Mouse (Mus musculus) B cell, adult (primary cell): Measurements from ENCODE around the gene Slc6a3. TPM values are rescaled to one million over a fixed set of nuclear protein-coding genes. Genes with fewer than 3 reads are reported as not detected.

Experiments
- total RNA-seq: library from RNA; stranded (reverse); gene quantifications from 4 replicates; pipeline ENCODE4 v1.2.4, GENCODE M21; 2023; ENCODE audit not compliant: inconsistent age

The Slc6a3 gene
- not detected in 4 replicates for total RNA-seq

GRCm38 (mm10) chr13:73536403-73536821, at the start of gene Slc6a3:
TSS of gene Slc6a3 (plus strand) at chr13:73536747.

GRCm38 (mm10) chr13:73603522-73604155, 67.1 kb downstream of the Slc6a3 start, which contains the start of gene Clptm1l:
TSS of gene Clptm1l (plus strand) at chr13:73604006.

GRCm38 (mm10) chr13:73626745-73627549, 90.4 kb downstream of the Slc6a3 start, which contains the start of gene Tert:
TSS of gene Tert (plus strand) at chr13:73626911.

Other genes with a start within 250 kb of the Slc6a3 start
- gene Mrpl36, start 208.2 kb upstream of the Slc6a3 start, total RNA-seq, result 27.0 to 34.7 TPM (median 27.9 TPM) in 4 replicates
- gene Ndufs6, start 208.2 kb upstream of the Slc6a3 start, total RNA-seq, result 55.8 to 61.8 TPM (median 58.6 TPM) in 4 replicates
- gene Lpcat1, start 69.5 kb upstream of the Slc6a3 start, total RNA-seq, result 108 to 130 TPM (median 124 TPM) in 4 replicates
- 125 to 154 TPM (median 129 TPM) in 4 replicates for gene Clptm1l, start 67.3 kb downstream of the Slc6a3 start, total RNA-seq
- 4.5 to 6.8 TPM (median 5.1 TPM) in 4 replicates for gene Tert, start 90.2 kb downstream of the Slc6a3 start, total RNA-seq
- gene Slc6a18, start 141.3 kb downstream of the Slc6a3 start, total RNA-seq, result not detected in 4 replicates
- not detected in 4 replicates for gene Slc6a19, start 168.1 kb downstream of the Slc6a3 start, total RNA-seq
- gene Slc12a7, start 196.3 kb downstream of the Slc6a3 start, total RNA-seq, result 7.6 to 11.5 TPM (median 9.4 TPM) in 4 replicates